Mouse (Mus musculus): ENCODE data around the gene Pola1. TPM values are rescaled to one million over a fixed set of nuclear protein-coding genes. Genes with fewer than 3 reads are reported as not detected.
A peak's percentile ranks its signal among the peaks of the same experiment; 100 is the strongest.

Pola1 gene
- total and polyA plus RNA-seq, 3 experiments: 29.3 to 38.0 (median 29.6) TPM

DNA sequence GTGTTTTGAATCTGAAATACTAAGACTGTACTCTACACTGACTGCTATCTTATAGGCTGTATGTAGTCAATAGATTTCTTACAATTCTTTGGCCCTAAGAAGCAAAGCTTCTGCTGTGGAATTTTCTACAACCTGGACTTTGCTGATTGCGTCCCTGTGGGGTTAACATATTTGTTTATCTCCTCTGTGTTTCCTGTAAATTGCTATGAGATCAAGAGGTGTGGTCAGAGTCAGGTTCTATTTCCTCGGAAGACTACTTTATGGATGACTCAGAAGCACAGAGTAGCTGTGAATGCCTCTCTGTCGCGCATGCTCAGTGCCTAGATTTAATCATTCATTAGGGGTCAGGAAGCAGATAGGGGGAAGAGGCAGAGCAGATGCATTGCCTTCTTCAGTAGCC lies 32.8 kb upstream of the Pola1 start:
- Histone ChIP-seq H3K27ac (ENCODE audit: insufficient read depth, low read depth) (no peak overlapping the region), H3K4me3 (replicated peaks in 1 of 3; ENCODE audit: low read depth in 2 of 3, low read length in 2 of 3, poor library complexity in 1 of 3) (no peak overlapping the region), H3K9me3 (replicated peaks; ENCODE audit: low read length) (no peaks in the 10 kb centered on the region), H3K4me1 (ENCODE audit: control insufficient read depth in 1 of 2, insufficient read depth in 2 of 2) (no peaks in the 10 kb centered on the region), H3K9ac (ENCODE audit: insufficient read depth, low read depth) (no peak overlapping the region), H3K79me2 (replicated peaks; ENCODE audit: control insufficient read depth, extremely low read depth, insufficient read depth, poor library complexity, severe bottlenecking) (no peaks in the 10 kb centered on the region), H3K36me3 (replicated peaks in 1 of 2; ENCODE audit: control insufficient read depth in 1 of 2, insufficient read depth in 1 of 2, low read length in 1 of 2) (no peaks in the 10 kb centered on the region), H3K4me2 (ENCODE audit: insufficient read depth, low read depth, poor library complexity, severe bottlenecking) (no peak overlapping the region), H3K27me3 (replicated peaks) (no peaks in the 10 kb centered on the region)
- dilution Hi-C loops (cut with MboI; ENCODE audit: extremely low pct_ligation_motif_present, extremely low pct_unique_long_range_greater_than_20kb, low sequenced_read_pairs) (no loop called here), in situ Hi-C loops (cut with MboI; ENCODE audit: low pct_ligation_motif_present, low pct_unique_long_range_greater_than_20kb, low sequenced_read_pairs) (no loop called here)
- DNase-seq (ENCODE audit: extremely low read depth): no peak
- TF ChIP-seq NRF1 (IDR thresholded peaks at IDR 0.05; ENCODE audit: low read depth, low read length): peak; percentile 62
- no peak for TF ChIP-seq ETS1 (conservative IDR thresholded peaks at IDR 0.05; ENCODE audit: low read depth, low read length)

- Histone ChIP-seq H3K36me3 (replicated peaks in 1 of 2; ENCODE audit: control insufficient read depth in 1 of 2, insufficient read depth in 1 of 2, low read length in 1 of 2) (no peaks in the 10 kb centered on the region), H3K9ac (ENCODE audit: insufficient read depth, low read depth) (no peak overlapping the region), H3K27me3 (replicated peaks) (no peaks in the 10 kb centered on the region), H3K79me2 (replicated peaks; ENCODE audit: control insufficient read depth, extremely low read depth, insufficient read depth, poor library complexity, severe bottlenecking) (no peaks in the 10 kb centered on the region), H3K9me3 (replicated peaks; ENCODE audit: low read length) (no peaks in the 10 kb centered on the region), H3K4me3 (replicated peaks in 1 of 3; ENCODE audit: low read depth in 2 of 3, low read length in 2 of 3, poor library complexity in 1 of 3) (no peak overlapping the region), H3K4me2 (ENCODE audit: insufficient read depth, low read depth, poor library complexity, severe bottlenecking) (no peak overlapping the region), H3K4me1 (ENCODE audit: control insufficient read depth in 1 of 2, insufficient read depth in 2 of 2) (no peaks in the 10 kb centered on the region), H3K27ac (ENCODE audit: insufficient read depth, low read depth) (no peak overlapping the region)
- in situ Hi-C loops (cut with MboI; ENCODE audit: low pct_ligation_motif_present, low pct_unique_long_range_greater_than_20kb, low sequenced_read_pairs): no loop called here
- DNase-seq (ENCODE audit: extremely low read depth): no peak
- dilution Hi-C loops (cut with MboI; ENCODE audit: extremely low pct_ligation_motif_present, extremely low pct_unique_long_range_greater_than_20kb, low sequenced_read_pairs): no loop called here
- no peak for TF ChIP-seq MEF2A (IDR thresholded peaks at IDR 0.05; ENCODE audit: borderline replicate concordance, low read depth, low read length)
Observed at GRCm38 (mm10) chrX:93663919-93664586, 32.1 kb upstream of the Pola1 start.

DNA sequence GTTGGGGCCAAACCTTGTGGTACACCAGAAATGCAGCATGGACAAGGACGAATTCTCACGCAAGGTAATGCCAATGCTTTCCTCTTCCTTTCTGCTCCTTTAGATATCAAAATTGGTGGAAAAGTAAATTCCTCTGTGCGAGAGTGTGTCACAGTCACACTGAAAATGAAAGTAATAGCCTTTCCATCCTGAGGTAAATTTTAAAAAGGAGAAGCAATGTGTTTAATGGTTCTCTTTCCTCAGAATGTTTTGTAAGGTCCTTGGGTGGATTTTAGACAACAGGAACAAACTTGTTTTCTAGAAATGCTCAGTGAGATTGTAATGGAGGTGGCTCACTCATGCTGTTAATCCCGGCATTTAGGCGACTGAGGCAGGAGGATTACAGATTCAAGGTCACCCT lies 23.2 kb upstream of the Pola1 start:
- dilution Hi-C loops (cut with MboI; ENCODE audit: extremely low pct_ligation_motif_present, extremely low pct_unique_long_range_greater_than_20kb, low sequenced_read_pairs): no loop called here
- H3K4me1 ChIP-seq (ENCODE audit: control insufficient read depth in 1 of 2, insufficient read depth in 2 of 2): no peaks in the 10 kb centered on the region
- TF ChIP-seq E2F4 (IDR thresholded peaks at IDR 0.05; ENCODE audit: insufficient replicate concordance, low read depth, low read length) (no peak), MEF2A (IDR thresholded peaks at IDR 0.05; ENCODE audit: borderline replicate concordance, low read depth, low read length) (no peak), POLR2AphosphoS2 (IDR thresholded peaks at IDR 0.05; ENCODE audit: low read depth, low read length) (no peak), USF1 (IDR thresholded peaks at IDR 0.05; ENCODE audit: low read depth, low read length) (no peak), SIN3A (IDR thresholded peaks at IDR 0.05; ENCODE audit: low read length) (no peak), TCF12 (IDR thresholded peaks at IDR 0.05; ENCODE audit: low read depth, low read length) (no peak), RAD21 (IDR thresholded peaks at IDR 0.05; ENCODE audit: low read depth, low read length) (no peak), JUN (IDR thresholded peaks at IDR 0.05; ENCODE audit: insufficient read depth, low read depth, low read length) (no peak), MAFK (IDR thresholded peaks at IDR 0.05; ENCODE audit: insufficient replicate concordance, low read length) (no peak), JUND (conservative IDR thresholded peaks at IDR 0.05; ENCODE audit: low read depth, low read length) (no peak), CHD2 (IDR thresholded peaks at IDR 0.05; ENCODE audit: low read length) (no peak), GABPA (IDR thresholded peaks at IDR 0.05; ENCODE audit: insufficient replicate concordance, low read depth, low read length) (no peak), CTCF (conservative IDR thresholded peaks at IDR 0.05 in 1 of 2, IDR thresholded peaks at IDR 0.05 in 1 of 2; ENCODE audit: low read depth in 2 of 2, low read length in 2 of 2) (no peak), MAZ (IDR thresholded peaks at IDR 0.05; ENCODE audit: low read depth, low read length) (no peak), SMC3 (IDR thresholded peaks at IDR 0.05; ENCODE audit: low read depth, low read length) (no peak), ZC3H11A (IDR thresholded peaks at IDR 0.05; ENCODE audit: low read depth, low read length) (no peak), EP300 (IDR thresholded peaks at IDR 0.05; ENCODE audit: low read length) (no peak), HCFC1 (IDR thresholded peaks at IDR 0.05; ENCODE audit: low read depth, low read length) (no peak)
- no peaks in the 10 kb centered on the region for H3K9me3 ChIP-seq (replicated peaks; ENCODE audit: low read length)
- H3K27me3 ChIP-seq (replicated peaks): no peaks in the 10 kb centered on the region
- H3K79me2 ChIP-seq (replicated peaks; ENCODE audit: control insufficient read depth, extremely low read depth, insufficient read depth, poor library complexity, severe bottlenecking): no peaks in the 10 kb centered on the region
- in situ Hi-C loops (cut with MboI; ENCODE audit: low pct_ligation_motif_present, low pct_unique_long_range_greater_than_20kb, low sequenced_read_pairs): no loop called here
- no peak overlapping the region for H3K9ac ChIP-seq (ENCODE audit: insufficient read depth, low read depth)
- H3K27ac ChIP-seq (ENCODE audit: insufficient read depth, low read depth): no peak overlapping the region
- no peak for DNase-seq (ENCODE audit: extremely low read depth)
- H3K36me3 ChIP-seq (replicated peaks in 1 of 2; ENCODE audit: control insufficient read depth in 1 of 2, insufficient read depth in 1 of 2, low read length in 1 of 2): no peaks in the 10 kb centered on the region
- no peak overlapping the region for H3K4me3 ChIP-seq (replicated peaks in 1 of 3; ENCODE audit: low read depth in 2 of 3, low read length in 2 of 3, poor library complexity in 1 of 3)
- H3K4me2 ChIP-seq (ENCODE audit: insufficient read depth, low read depth, poor library complexity, severe bottlenecking): no peak overlapping the region; the same call in 1 of the 2 replicates
